Mouse (Mus musculus): ENCODE measurements around the gene Spata22.
"Not testable (repeated sequence)": the region's sequence is repeated elsewhere in the genome, so short reads cannot be mapped to it uniquely, and the experiment has no call there.

Gene Spata22

GRCm38 (mm10) chr11:73329442-73329841 is at the start of gene Spata22, which contains the start of the genes Aspa and Gm49340:
Gene Spata22 (plus strand): TSS chr11:73329741.
Gene Aspa (minus strand): TSS chr11:73329596.
Gene Gm49340 (plus strand): TSS chr11:73329741.
- DNase-seq (ENCODE audit: low spot score in 2 of 2): no peak

GRCm38 (mm10) chr11:73280710-73281109 is 48.8 kb upstream of the Spata22 start:
- DNase-seq (ENCODE audit: low spot score in 2 of 2): no peak

GRCm38 (mm10) chr11:73281528-73282027 is 48.0 kb upstream of the Spata22 start:
- DNase-seq (ENCODE audit: low spot score in 2 of 2): peak; percentile 60 to 64

GRCm38 (mm10) chr11:73283369-73283768 is 46.2 kb upstream of the Spata22 start:
- DNase-seq (ENCODE audit: low spot score in 2 of 2): no peak

- no peak for DNase-seq (ENCODE audit: low spot score in 2 of 2)
Observed at GRCm38 (mm10) chr11:73283926-73284325, 45.6 kb upstream of the Spata22 start.

GRCm38 (mm10) chr11:73284351-73284750 is 45.2 kb upstream of the Spata22 start:
- no peak for DNase-seq (ENCODE audit: low spot score in 2 of 2)

GRCm38 (mm10) chr11:73289621-73290020 is 39.9 kb upstream of the Spata22 start:
- peak in 1 of 2 experiments; percentile 26 for DNase-seq (ENCODE audit: low spot score in 2 of 2)

GRCm38 (mm10) chr11:73303123-73303522 is 26.4 kb upstream of the Spata22 start:
- no peak for DNase-seq (ENCODE audit: low spot score in 2 of 2)

GRCm38 (mm10) chr11:73315961-73316360 is 13.6 kb upstream of the Spata22 start:
- DNase-seq (ENCODE audit: low spot score in 2 of 2): no peak

- not testable (repeated sequence) for DNase-seq (ENCODE audit: low spot score in 2 of 2)
Observed at GRCm38 (mm10) chr11:73318581-73318980, 11.0 kb upstream of the Spata22 start.

GRCm38 (mm10) chr11:73321064-73321463 is 8.5 kb upstream of the Spata22 start:
- not testable (repeated sequence) for DNase-seq (ENCODE audit: low spot score in 2 of 2)

GRCm38 (mm10) chr11:73323906-73324830 is 5.4 kb upstream of the Spata22 start:
- no peak for DNase-seq (ENCODE audit: low spot score in 2 of 2)

- DNase-seq (ENCODE audit: low spot score in 2 of 2): peak; percentile 21 to 23
Observed at GRCm38 (mm10) chr11:73326485-73326886, 3.1 kb upstream of the Spata22 start.

GRCm38 (mm10) chr11:73327361-73327760 is 2.2 kb upstream of the Spata22 start:
- no peak for DNase-seq (ENCODE audit: low spot score in 2 of 2)

- DNase-seq (ENCODE audit: low spot score in 2 of 2): no peak
Observed at GRCm38 (mm10) chr11:73333357-73333756, 3.8 kb downstream of the Spata22 start.

GRCm38 (mm10) chr11:73336919-73337318 is 7.4 kb downstream of the Spata22 start:
- no peak for DNase-seq (ENCODE audit: low spot score in 2 of 2)

- DNase-seq (ENCODE audit: low spot score in 2 of 2): no peak
Observed at GRCm38 (mm10) chr11:73350483-73350882, 20.9 kb downstream of the Spata22 start, which contains the start of gene Olfr20. Gene Olfr20 (plus strand): TSS chr11:73350783.

GRCm38 (mm10) chr11:73370946-73371345 is 41.4 kb downstream of the Spata22 start, which contains the start of gene Olfr376:
Gene Olfr376 (plus strand): TSS chr11:73371246.
- no peak for DNase-seq (ENCODE audit: low spot score in 2 of 2)

GRCm38 (mm10) chr11:73395374-73395773 is 65.8 kb downstream of the Spata22 start:
- DNase-seq (ENCODE audit: low spot score in 2 of 2): no peak
